Mouse (Mus musculus): ENCODE measurements around the gene Cnn3.

- TF ChIP-seq CTCF (conservative IDR thresholded peaks at IDR 0.05; ENCODE audit: low read length) (no peak), POU5F1 (IDR thresholded peaks at IDR 0.05; ENCODE audit: borderline replicate concordance, low read length) (no peak), NANOG (IDR thresholded peaks at IDR 0.05; ENCODE audit: borderline replicate concordance, low read length) (no peak)
These were observed 34.3 kb downstream of the Cnn3 start for GRCm38 (mm10) chr3:121460473-121461193.
